Mouse (Mus musculus) ES-E14 (cell line): ENCODE results near the gene Itpk1. TPM values are rescaled to one million over a fixed set of nuclear protein-coding genes. Genes with fewer than 3 reads are reported as not detected.

ENCODE experiments used
- DNase-seq: peaks from one replicate; pipeline ENCODE4 v3.0.0-alpha.2; 2013; ENCODE audit warnings: low read depth, low spot score
- H3K27ac ChIP-seq: 2 replicates; pipeline ENCODE4 v1.5.1; 2012; ENCODE audit warnings: low read depth, mild to moderate bottlenecking, low read length, moderate library complexity, mixed read lengths; ENCODE audit not compliant: poor library complexity, insufficient read depth, severe bottlenecking
- H3K36me3 ChIP-seq: 2 replicates; pipeline ENCODE4 v1.6.1; 2012; ENCODE audit warnings: mild to moderate bottlenecking, low read length, moderate library complexity, mixed read lengths; ENCODE audit not compliant: control insufficient read depth, poor library complexity, insufficient read depth, severe bottlenecking
- H3K4me1 ChIP-seq, 2 experiments: fragments of 150-350 bp in 1 of 2; sonication (generic) in 1 of 2; 2 replicates each; pipeline ENCODE4 v1.6.1; 2012; ENCODE audit warnings: low read length in 2 of 2, mild to moderate bottlenecking in 1 of 2, mixed read lengths in 1 of 2; ENCODE audit not compliant: control insufficient read depth in 2 of 2, insufficient read depth in 2 of 2, poor library complexity in 1 of 2
- H3K4me3 ChIP-seq, 2 experiments: fragments of 150-350 bp in 1 of 2; sonication (generic) in 1 of 2; 2 replicates each; pipeline ENCODE4 v1.5.1; 2012; ENCODE audit warnings: low read length in 2 of 2, low read depth in 1 of 2, mild to moderate bottlenecking in 1 of 2, mixed read lengths in 1 of 2; ENCODE audit not compliant: insufficient read depth in 1 of 2, poor library complexity in 1 of 2, severe bottlenecking in 1 of 2
- H3K9ac ChIP-seq: 2 replicates; pipeline ENCODE4 v1.6.1; 2012; ENCODE audit warnings: low read depth, mild to moderate bottlenecking, low read length, mixed read lengths; ENCODE audit not compliant: poor library complexity, insufficient read depth, severe bottlenecking
- H3K9me3 ChIP-seq: fragments of 150-350 bp; sonication (generic); 2 replicates; pipeline ENCODE4 v1.6.1; 2012; ENCODE audit warnings: low read depth, mild to moderate bottlenecking, low read length; ENCODE audit not compliant: control insufficient read depth, insufficient read depth
- CHD2 ChIP-seq: IDR thresholded peaks from 2 replicates; pipeline ENCODE4 v1.6.1; 2014; ENCODE audit warnings: mild to moderate bottlenecking, low read depth, low read length, inconsistent platforms
- HCFC1 ChIP-seq: IDR thresholded peaks from 2 replicates; pipeline ENCODE4 v1.6.1; 2012; ENCODE audit warnings: low read length, inconsistent platforms, borderline replicate concordance; ENCODE audit not compliant: insufficient read depth
- MAFK ChIP-seq: IDR thresholded peaks from 2 replicates; pipeline ENCODE4 v1.6.1; 2014; ENCODE audit warnings: mild to moderate bottlenecking, low read depth, low read length, inconsistent platforms; ENCODE audit not compliant: insufficient read depth
- ZC3H11A ChIP-seq: IDR thresholded peaks from 2 replicates; pipeline ENCODE4 v1.6.1; 2012; ENCODE audit warnings: low read depth, mild to moderate bottlenecking, inconsistent platforms, low read length, borderline replicate concordance
- ZNF384 ChIP-seq: IDR thresholded peaks from 2 replicates; pipeline ENCODE4 v1.6.1; 2012; ENCODE audit warnings: low read depth, low read length, inconsistent platforms
- in situ Hi-C, 2 experiments: fragments of 600-800 bp; cut with MboI; formaldehyde crosslinking; loops; one replicate each; pipeline ENCODE4 v1.15.1; 2025; ENCODE audit warnings: low sequenced_read_pairs in 2 of 2, inconsistent platforms in 1 of 2; ENCODE audit not compliant: unreplicated experiment in 2 of 2
- total RNA-seq: library from RNA; depleted of rRNA; stranded (reverse); fragments of 300-350 nt; gene quantifications from 2 replicates; pipeline ENCODE4 v1.2.3, GENCODE M21; 2012

Itpk1 gene
- total RNA-seq, 1 experiment: 33.1 TPM

DNA sequence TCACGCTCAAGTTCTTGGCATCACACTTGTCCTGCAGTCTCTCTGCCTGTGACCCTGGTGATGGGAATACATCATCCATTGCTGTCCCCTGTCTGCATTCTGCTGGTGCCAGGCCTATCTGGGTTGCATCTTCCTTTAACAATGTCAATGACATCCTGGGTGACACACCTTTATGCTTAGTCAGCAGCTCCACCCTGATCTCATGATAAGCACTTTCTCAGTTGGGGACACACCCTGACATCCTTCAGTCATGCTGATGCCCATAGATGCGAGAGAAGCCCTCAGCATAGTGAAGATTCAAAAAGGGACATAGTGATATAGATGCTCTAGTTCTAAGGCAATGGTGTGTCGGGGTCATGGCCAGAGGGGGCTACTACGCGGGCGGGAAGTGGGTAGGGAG lies 20.4 kb upstream of the Itpk1 start:
- no peak for DNase-seq
- Histone ChIP-seq H3K4me1 (peaks cover 8 to 30% of the 10 kb centered on the region in 2 experiments; a peak in 3 of 4 replicates), H3K9me3 (no peaks in the 10 kb centered on the region), H3K27ac (no peak overlapping the region), H3K9ac (no peak overlapping the region), H3K36me3 (no peaks in the 10 kb centered on the region), H3K4me3 (no peak overlapping the region)
- TF ChIP-seq MAFK (peak; percentile 87), CHD2 (no peak)
- in situ Hi-C loops: loop anchor here (10.0 to 25.0 kb wide), 2 partner anchors 213 to 220 kb away; no protein-coding TSS in a partner anchor

GRCm38 (mm10) chr12:102723861-102724260 lies 19.1 kb upstream of the Itpk1 start:
- in situ Hi-C loops: loop anchor here in 1 of 2 experiments (10.0 kb wide), 1 partner anchor 219 kb away; no protein-coding TSS in a partner anchor
- Histone ChIP-seq H3K9me3 (no peaks in the 10 kb centered on the region), H3K9ac (no peak overlapping the region), H3K4me1 (peaks cover 7 to 29% of the 10 kb centered on the region in 2 experiments; a peak in 3 of 4 replicates), H3K27ac (no peak overlapping the region), H3K4me3 (no peak overlapping the region), H3K36me3 (no peaks in the 10 kb centered on the region)
- no peak for TF ChIP-seq ZC3H11A
- no peak for TF ChIP-seq CHD2
- TF ChIP-seq MAFK: no peak
- no peak for TF ChIP-seq HCFC1
- no peak for TF ChIP-seq ZNF384
- no peak for DNase-seq

DNA sequence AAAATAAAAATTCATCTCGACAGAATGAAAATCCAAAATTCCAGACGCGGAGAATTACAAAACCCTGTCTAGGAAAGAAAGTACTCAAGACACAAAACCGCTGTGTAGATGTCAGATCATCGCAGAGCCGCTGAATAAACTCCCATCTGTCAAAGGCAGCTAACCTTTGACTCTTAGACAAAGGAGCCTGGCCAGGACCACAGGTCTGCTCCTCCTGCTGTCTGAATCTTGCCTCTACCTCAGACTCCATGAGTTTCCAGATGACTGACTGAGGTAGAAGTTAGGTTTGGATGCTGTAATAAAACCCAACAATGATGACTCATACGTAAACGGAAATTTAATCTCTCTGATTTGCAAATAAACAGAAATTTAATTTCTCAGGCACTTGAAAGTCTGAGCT lies 18.2 kb upstream of the Itpk1 start:
- Histone ChIP-seq H3K4me3 (no peak overlapping the region), H3K27ac (no peak overlapping the region), H3K9ac (no peak overlapping the region), H3K4me1 (peaks cover 7 to 30% of the 10 kb centered on the region in 2 experiments; a peak in 3 of 4 replicates), H3K36me3 (no peaks in the 10 kb centered on the region), H3K9me3 (no peaks in the 10 kb centered on the region)
- TF ChIP-seq HCFC1 (no peak), CHD2 (no peak), ZNF384 (no peak), ZC3H11A (no peak), MAFK (no peak)
- DNase-seq: no peak
- in situ Hi-C loops: loop anchor here in 1 of 2 experiments (10.0 kb wide), 1 partner anchor 218 kb away; no protein-coding TSS in a partner anchor

DNA sequence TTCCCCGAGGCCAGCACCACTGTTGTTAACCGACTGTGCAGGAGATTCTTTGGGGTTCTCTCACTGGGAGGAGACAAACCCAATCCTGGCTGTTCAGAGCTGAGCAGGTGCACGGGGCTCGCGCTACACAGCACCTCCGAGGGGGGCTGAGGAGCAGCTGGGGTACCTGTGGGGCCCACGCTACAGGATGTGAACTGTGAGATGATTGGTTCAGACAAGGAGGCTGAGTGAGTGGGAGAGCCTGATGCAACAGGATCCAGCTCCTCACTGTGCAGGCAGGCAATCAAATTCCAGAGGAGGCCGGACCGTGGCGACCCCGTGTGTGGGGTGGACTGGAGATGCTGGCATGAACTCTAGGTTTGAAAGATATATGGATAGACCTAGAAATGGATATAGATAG lies 17.7 kb upstream of the Itpk1 start:
- H3K9me3 ChIP-seq: no peaks in the 10 kb centered on the region
- peak overlapping the region in 1 of 2 experiments; percentile 33; a peak in 2 of 4 replicates for H3K4me3 ChIP-seq
- H3K27ac ChIP-seq: no peak overlapping the region
- in situ Hi-C loops: loop anchor here in 1 of 2 experiments (10.0 kb wide), 1 partner anchor 218 kb away; no protein-coding TSS in a partner anchor
- no peaks in the 10 kb centered on the region for H3K36me3 ChIP-seq
- no peak for DNase-seq
- peaks cover 8 to 31% of the 10 kb centered on the region in 2 experiments; a peak in 3 of 4 replicates for H3K4me1 ChIP-seq
- no peak for TF ChIP-seq ZNF384
- TF ChIP-seq ZC3H11A: no peak
- TF ChIP-seq MAFK: no peak
- TF ChIP-seq CHD2: no peak
- TF ChIP-seq HCFC1: no peak
- peak overlapping the region; percentile 3; the same call in 1 of the 2 replicates for H3K9ac ChIP-seq
